Mouse (Mus musculus) lung, postnatal 25 days (tissue): ENCODE data around the gene Dcaf11.
A peak's percentile ranks its signal among the peaks of the same experiment; 100 is the strongest.

Source experiments
- DNase-seq: peaks from one replicate; pipeline ENCODE4 v3.0.0; 2022; ENCODE audit warnings: low spot score

Gene Dcaf11

GRCm38 (mm10) chr14:55557003-55557402 lies 2.8 kb upstream of the Dcaf11 start:
- DNase-seq = peak; percentile 93

GRCm38 (mm10) chr14:55557587-55557986 lies 2.2 kb upstream of the Dcaf11 start:
- no peak for DNase-seq

GRCm38 (mm10) chr14:55558740-55559448 lies 912 bp upstream of the Dcaf11 start:
- no peak for DNase-seq

- peak; percentile 99 for DNase-seq
Observed at GRCm38 (mm10) chr14:55560202-55561073, 632 bp downstream of the Dcaf11 start, which contains the start of gene A730061H03Rik. Gene A730061H03Rik, minus strand, starts transcription at chr14:55560406.

GRCm38 (mm10) chr14:55561860-55562259 lies 2.1 kb downstream of the Dcaf11 start:
- no peak for DNase-seq

GRCm38 (mm10) chr14:55563249-55563648 lies 3.4 kb downstream of the Dcaf11 start:
- no peak for DNase-seq

GRCm38 (mm10) chr14:55565748-55566147 lies 5.9 kb downstream of the Dcaf11 start:
- no peak for DNase-seq

GRCm38 (mm10) chr14:55567496-55567895 lies 7.7 kb downstream of the Dcaf11 start:
- DNase-seq = no peak

GRCm38 (mm10) chr14:55570588-55570987 lies 10.8 kb downstream of the Dcaf11 start:
- no peak for DNase-seq

GRCm38 (mm10) chr14:55571760-55572159 lies 12.0 kb downstream of the Dcaf11 start:
- DNase-seq = no peak

GRCm38 (mm10) chr14:55575302-55575701 lies 15.5 kb downstream of the Dcaf11 start, which contains the start of gene Fitm1:
Gene Fitm1, plus strand, starts transcription at chr14:55575617.
- DNase-seq = no peak

GRCm38 (mm10) chr14:55575711-55576110 lies 15.9 kb downstream of the Dcaf11 start:
- DNase-seq = no peak

- peak; percentile 55 for DNase-seq
Observed at GRCm38 (mm10) chr14:55576376-55576775, 16.6 kb downstream of the Dcaf11 start.

- peak; percentile 90 for DNase-seq
Observed at GRCm38 (mm10) chr14:55577871-55578667, 18.3 kb downstream of the Dcaf11 start, which contains the start of gene Psme1. Gene Psme1, plus strand, starts transcription at chr14:55578123.

- DNase-seq = peak; percentile 36
Observed at GRCm38 (mm10) chr14:55578668-55579269, 19.0 kb downstream of the Dcaf11 start.

GRCm38 (mm10) chr14:55579511-55580496 lies 20.0 kb downstream of the Dcaf11 start:
- DNase-seq = no peak

- no peak for DNase-seq
Observed at GRCm38 (mm10) chr14:55580731-55581130, 20.9 kb downstream of the Dcaf11 start.

GRCm38 (mm10) chr14:55581981-55582681 lies 22.3 kb downstream of the Dcaf11 start:
- no peak for DNase-seq

GRCm38 (mm10) chr14:55584303-55584701 lies 24.5 kb downstream of the Dcaf11 start:
- no peak for DNase-seq
